Mouse (Mus musculus) testis, postnatal 14 days (tissue): Measurements from ENCODE around the gene Coro1c.
A peak's percentile ranks its signal among the peaks of the same experiment; 100 is the strongest.

Source experiments
- DNase-seq: peaks from one replicate; pipeline ENCODE4 v3.0.0; 2021; ENCODE audit warnings: low spot score

The Coro1c gene

GRCm38 (mm10) chr5:113883384-113883771 is 25.2 kb downstream of the Coro1c start:
- DNase-seq: no peak

- DNase-seq: no peak
Measured at GRCm38 (mm10) chr5:113882566-113883383, 25.8 kb downstream of the Coro1c start.

DNA sequence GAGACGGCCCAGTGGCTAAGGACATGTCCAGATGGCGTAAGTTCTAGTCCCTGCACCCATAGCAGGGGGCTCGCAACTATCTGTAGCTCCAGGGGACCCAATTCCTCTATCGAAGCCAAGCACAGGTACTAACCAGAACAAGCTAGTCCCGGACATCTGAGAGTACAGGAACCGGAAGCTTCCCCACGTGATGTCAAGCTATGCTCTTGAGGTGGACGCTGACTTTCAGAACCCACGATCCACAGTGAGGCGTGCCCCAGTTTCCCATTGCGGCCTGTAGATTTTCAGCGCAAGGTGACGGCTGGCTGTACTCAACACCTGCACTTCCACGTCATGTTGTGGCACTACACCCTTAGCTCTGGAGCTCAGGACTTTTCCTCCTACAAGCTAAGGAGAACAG is 27.4 kb downstream of the Coro1c start:
- DNase-seq: no peak

DNA sequence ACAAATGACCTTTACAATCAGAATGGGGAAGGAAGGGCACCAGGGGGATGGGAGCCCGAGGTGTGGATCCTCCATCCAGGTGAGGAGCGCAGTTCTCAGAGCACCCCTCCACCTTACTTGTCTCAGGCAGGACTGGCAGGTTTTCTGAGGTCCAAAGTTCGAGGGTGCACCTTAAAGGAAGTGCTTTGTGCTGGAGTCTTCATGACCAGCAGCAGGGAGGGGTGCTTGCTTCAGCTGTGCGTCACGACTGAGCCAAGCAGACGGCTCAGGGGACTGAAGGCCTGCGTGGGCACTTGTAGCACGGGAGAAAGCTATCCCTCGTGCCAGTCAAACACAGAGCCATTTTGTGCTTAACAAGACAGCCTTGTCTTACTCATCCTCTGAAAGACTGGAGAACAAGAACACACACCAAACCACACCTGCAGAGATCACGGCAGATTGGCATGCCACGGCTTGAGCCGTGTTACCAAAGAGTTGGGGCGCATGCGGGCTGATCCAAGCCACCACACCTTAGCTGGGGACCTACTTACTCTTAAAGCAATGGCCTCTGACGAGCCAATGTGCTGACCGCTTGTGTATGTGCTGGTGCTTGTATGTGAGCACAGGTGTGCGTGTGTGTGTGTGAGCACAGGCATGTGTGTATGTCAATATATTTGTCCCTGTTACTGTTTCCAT is 29.5 kb downstream of the Coro1c start:
- no peak for DNase-seq

DNA sequence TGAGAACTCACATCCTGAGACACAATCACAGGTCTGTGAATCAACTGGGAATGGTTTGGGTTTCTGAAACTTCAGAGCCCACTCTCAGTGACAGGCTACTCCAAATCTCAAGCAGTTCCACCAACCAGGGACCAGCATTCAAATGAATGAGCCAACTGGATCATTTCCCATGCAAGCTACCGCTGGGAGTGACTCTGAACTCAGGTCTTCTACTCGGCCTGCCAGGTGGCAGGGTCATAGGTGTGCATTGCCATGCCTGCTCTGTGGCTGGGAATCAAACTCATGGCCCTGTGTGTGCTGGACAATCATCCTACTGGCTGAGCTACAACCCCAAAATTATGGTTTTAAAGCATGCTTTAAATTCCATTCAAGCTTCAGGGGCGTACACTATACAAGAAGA is 31.0 kb downstream of the Coro1c start:
- no peak for DNase-seq

GRCm38 (mm10) chr5:113876176-113876575 is 32.4 kb downstream of the Coro1c start:
- no peak for DNase-seq

DNA sequence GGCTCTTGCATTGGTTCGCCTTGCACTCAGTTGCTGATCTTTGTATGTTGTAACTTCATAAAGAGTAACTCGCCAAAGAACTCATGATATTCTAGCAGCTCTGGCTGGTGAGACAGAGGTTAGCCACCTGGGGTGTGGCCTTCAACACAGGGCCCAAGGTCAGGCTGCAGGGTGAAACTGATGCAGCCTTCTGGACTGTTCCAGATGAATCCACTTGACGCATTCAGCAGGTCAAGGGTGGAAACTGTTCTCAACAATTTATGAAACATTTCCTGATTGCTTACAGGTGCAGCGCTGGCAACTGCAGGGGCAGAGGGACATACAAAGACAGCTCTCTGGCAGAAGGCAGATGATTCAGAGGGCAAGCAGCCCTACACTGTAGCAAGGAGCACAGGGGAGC is 32.9 kb downstream of the Coro1c start:
- DNase-seq: no peak

DNA sequence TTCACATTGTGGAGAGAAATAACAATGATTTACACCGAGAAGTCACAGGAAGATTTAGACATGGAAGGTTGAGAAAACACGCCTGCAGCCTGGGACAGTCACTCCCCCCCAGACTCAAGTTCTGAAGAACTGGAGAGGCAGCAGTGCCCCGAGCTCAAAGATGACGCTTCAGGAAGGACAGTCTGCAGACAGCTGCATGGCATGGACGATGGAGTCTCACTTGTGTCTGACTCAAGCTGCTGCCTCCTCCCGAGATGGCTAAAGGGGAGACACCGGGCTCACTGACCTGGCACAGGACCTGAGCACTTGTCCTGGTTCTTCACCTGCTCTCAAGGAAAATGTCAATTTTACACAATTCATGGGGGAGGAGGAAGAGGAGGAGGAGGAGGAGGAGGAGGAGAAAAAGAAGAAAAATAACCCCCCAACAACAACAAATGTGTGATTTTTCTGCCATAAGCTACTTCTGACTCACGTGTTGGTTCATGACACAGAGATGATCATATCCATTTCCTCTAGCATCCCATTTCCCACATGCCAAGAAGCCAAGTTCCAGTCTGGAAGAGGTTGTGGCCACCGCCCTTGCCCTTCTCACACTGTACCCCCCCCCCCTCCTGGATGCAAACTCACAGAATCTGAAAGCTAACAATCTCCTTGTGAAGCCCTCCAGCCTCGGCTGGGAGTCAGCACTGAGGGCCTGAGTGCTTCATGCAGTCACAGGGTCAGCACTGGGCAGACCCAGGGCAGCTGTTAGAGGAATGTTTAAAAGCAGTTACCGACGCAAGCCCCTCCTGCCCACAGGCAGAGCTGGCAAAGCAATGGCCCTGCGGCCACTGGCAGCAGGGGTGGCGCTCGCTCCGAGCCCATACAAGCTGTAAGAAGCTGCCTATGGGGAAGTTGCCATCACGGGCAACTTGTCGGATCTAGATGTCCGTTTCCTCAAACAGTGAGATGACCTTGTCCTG is 34.2 kb downstream of the Coro1c start:
- no peak for DNase-seq

- peak; percentile 46 for DNase-seq
Measured at GRCm38 (mm10) chr5:113872936-113873912, 35.3 kb downstream of the Coro1c start.

DNA sequence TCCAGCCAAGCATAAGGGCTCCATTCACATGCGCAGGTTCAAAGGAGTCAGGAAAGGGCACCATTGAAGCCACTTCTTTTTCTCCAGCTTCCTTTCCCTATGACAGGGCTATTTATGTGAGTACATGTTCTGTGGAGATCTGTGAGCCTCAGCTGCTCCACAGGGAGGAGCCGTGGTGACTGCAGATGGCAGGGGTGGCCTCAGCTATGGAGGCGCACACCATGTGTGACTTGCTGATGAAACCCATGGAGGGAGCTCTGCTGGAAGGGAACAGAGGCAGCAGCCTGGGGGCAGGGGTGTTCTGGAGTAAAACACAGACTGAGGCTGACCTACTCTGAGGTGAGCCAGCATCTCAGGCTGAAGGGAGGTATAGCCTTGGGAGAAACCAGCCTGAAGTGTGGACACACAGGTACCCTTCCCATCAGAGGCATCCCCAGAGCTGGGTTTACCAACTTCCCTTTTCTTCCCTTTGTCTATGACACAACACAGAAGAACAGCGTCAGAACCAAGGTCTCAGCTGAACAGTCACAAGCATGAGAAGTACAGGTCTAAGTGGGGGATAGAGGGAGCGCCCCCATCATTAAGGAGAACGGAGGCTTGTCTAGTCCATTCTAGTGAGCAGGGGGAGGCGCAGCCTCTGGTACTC is 36.5 kb downstream of the Coro1c start:
- no peak for DNase-seq

GRCm38 (mm10) chr5:113870393-113871040 is 38.0 kb downstream of the Coro1c start:
- DNase-seq: no peak

- no peak for DNase-seq
Measured at GRCm38 (mm10) chr5:113869132-113869531, 39.4 kb downstream of the Coro1c start.

DNA sequence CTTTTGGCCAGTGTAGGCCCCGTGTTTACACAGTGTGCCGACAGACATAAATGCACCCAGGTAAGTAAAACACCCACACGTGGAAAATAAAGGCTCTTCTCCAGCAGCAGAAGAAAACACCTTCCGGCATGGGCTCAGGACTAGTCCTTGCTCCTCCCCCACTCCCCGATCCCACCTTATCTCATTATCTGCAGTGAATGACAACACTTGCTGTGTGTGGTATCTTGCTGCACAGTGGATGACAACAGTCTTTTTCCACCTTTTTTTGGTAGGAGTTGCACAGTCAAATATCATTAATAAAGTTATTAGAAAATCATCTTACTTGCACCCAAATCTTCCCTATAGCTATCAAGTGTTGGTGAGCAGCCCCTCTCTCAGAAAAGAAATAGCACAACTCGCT is 43.6 kb downstream of the Coro1c start:
- DNase-seq: no peak

- no peak for DNase-seq
Measured at GRCm38 (mm10) chr5:113863994-113864393, 44.6 kb downstream of the Coro1c start.

GRCm38 (mm10) chr5:113862418-113862817 is 46.1 kb downstream of the Coro1c start:
- DNase-seq: no peak

GRCm38 (mm10) chr5:113861294-113861693 is 47.3 kb downstream of the Coro1c start:
- no peak for DNase-seq

- DNase-seq: no peak
Measured at GRCm38 (mm10) chr5:113858971-113859370, 49.6 kb downstream of the Coro1c start.

DNA sequence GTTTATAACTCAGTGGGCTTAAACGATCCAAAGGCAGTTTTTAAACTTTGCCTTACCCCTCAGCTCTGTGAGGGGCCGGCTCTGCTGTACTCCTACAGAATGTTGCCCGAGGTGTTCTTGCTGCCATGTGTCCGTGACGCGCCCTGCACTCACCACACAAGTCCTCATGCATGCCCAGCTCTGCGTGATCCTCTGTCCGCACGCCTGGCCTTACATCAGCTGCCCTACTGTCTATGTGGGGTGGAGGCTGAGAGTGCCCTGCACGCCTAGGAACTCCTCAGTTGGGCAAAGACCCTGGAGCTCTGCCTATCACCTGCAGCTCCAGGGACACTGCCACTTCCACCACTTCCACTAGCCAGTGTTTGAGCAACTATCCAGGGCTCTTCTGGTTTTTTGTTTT is 50.0 kb downstream of the Coro1c start:
- DNase-seq: no peak

- no peak for DNase-seq
Measured at GRCm38 (mm10) chr5:113857631-113858030, 50.9 kb downstream of the Coro1c start.

DNA sequence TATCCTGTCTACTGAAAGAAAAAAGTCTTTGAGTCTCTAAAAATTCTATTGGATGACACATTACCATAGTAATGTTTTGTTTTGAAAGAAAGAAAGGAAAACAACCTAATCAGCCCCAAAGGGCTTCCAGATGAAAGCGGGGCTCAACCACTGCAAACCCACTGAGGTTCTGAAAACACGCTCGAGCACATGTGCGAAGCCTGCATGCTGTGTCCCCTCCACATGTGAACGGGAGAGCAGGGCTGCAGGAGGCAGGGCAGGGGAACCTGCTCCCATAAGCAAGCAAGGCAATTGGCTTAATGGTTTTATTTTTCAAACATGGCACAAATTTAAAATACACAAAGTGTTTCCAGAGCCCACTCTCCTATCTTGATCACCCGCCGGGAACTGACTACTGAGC is 51.9 kb downstream of the Coro1c start:
- DNase-seq: no peak
